Mouse (Mus musculus) intestine, embryonic 14.5 days (tissue): ENCODE measurements around the gene Snn. TPM values are rescaled to one million over a fixed set of nuclear protein-coding genes. Genes with fewer than 3 reads are reported as not detected.
A peak's percentile ranks its signal among the peaks of the same experiment; 100 is the strongest.

Experiments
- ATAC-seq: fragments of 200-750 bp; cut with Nextera tagmentation; replicated peaks from 2 replicates; pipeline ENCODE4 v1.8.0; 2017; ENCODE audit warnings: low read depth, moderate number of reproducible peaks, moderate TSS enrichment, moderate library complexity; ENCODE audit not compliant: low FRiP score, low TSS enrichment
- DNase-seq: peaks from one replicate; pipeline ENCODE4 v3.0.0-alpha.2; 2018; ENCODE audit warnings: low spot score
- H3K27ac ChIP-seq: fragments of 300-500 bp; sonication (generic); 2 replicates; pipeline ENCODE4 v1.5.1; 2014; ENCODE audit warnings: low read depth, mild to moderate bottlenecking, control low read depth
- H3K27me3 ChIP-seq: fragments of 300-500 bp; sonication (generic); replicated peaks from 2 replicates; pipeline ENCODE4 v1.6.1; 2014; ENCODE audit warnings: low read length, control low read depth; ENCODE audit not compliant: control insufficient read depth, insufficient read depth
- H3K36me3 ChIP-seq: fragments of 300-500 bp; sonication (generic); 2 replicates; pipeline ENCODE4 v1.6.1; 2014; ENCODE audit warnings: low read length, control low read depth; ENCODE audit not compliant: control insufficient read depth, insufficient read depth
- H3K4me1 ChIP-seq: fragments of 300-500 bp; sonication (generic); replicated peaks from 2 replicates; pipeline ENCODE4 v1.6.1; 2014; ENCODE audit warnings: low read length, control low read depth, mixed read lengths; ENCODE audit not compliant: control insufficient read depth, insufficient read depth
- H3K4me2 ChIP-seq: fragments of 300-500 bp; sonication (generic); 2 replicates; pipeline ENCODE4 v1.6.1; 2014; ENCODE audit warnings: low read length
- H3K4me3 ChIP-seq: fragments of 300-500 bp; sonication (generic); 2 replicates; pipeline ENCODE4 v1.5.1; 2014; ENCODE audit warnings: low read depth, low read length, control low read depth, mixed read lengths
- H3K9ac ChIP-seq: fragments of 300-500 bp; sonication (generic); 2 replicates; pipeline ENCODE4 v1.6.1; 2014; ENCODE audit warnings: mild to moderate bottlenecking, low read length
- H3K9me3 ChIP-seq: fragments of 300-500 bp; sonication (generic); 2 replicates; pipeline ENCODE4 v1.6.1; 2016; ENCODE audit warnings: low read length, control low read depth; ENCODE audit not compliant: control insufficient read depth
- WGBS: fragments of 180-500 bp; shearing (Covaris S2); extraction: QIAGEN DNeasy Blood & Tissue Kit; methylation state at CpG from one replicate; pipeline ENCODE4 v1.1.7; 2014; 5-methylcytosine and 5-hydroxymethylcytosine counted together
- polyA plus RNA-seq: library from polyadenylated mRNA; unstranded; fragments of >200 nt; fragmentation: Nextera tagmentation; extraction: Ambion mirVana; gene quantifications from 2 replicates; pipeline ENCODE4 v1.2.1, GENCODE M21; 2014

The Snn gene
- polyA plus RNA-seq, 1 experiment from 2014 or later = 33.7 TPM

- no peak overlapping the region for H3K4me2 ChIP-seq
- DNase-seq (peak; percentile 92), ATAC-seq (peak; percentile 57)
- no peaks in the 10 kb centered on the region for H3K4me1 ChIP-seq
- WGBS = 25% methylated on average over 15 of the region's 15 CpGs
- no peak overlapping the region for H3K4me3 ChIP-seq
- H3K27me3 ChIP-seq = no peaks in the 10 kb centered on the region
- no peaks in the 10 kb centered on the region for H3K36me3 ChIP-seq
- no peak overlapping the region for H3K9ac ChIP-seq
- no peaks in the 10 kb centered on the region for H3K9me3 ChIP-seq
- no peak overlapping the region for H3K27ac ChIP-seq
Measured at GRCm38 (mm10) chr16:11035790-11036431, 24.8 kb upstream of the Snn start.

GRCm38 (mm10) chr16:11040603-11041002, 20.1 kb upstream of the Snn start:
- Histone ChIP-seq H3K27ac (no peak overlapping the region), H3K4me3 (no peak overlapping the region), H3K9me3 (no peaks in the 10 kb centered on the region), H3K36me3 (no peaks in the 10 kb centered on the region), H3K27me3 (no peaks in the 10 kb centered on the region), H3K9ac (no peak overlapping the region), H3K4me1 (no peaks in the 10 kb centered on the region), H3K4me2 (no peak overlapping the region)
- 80% methylated on average over 2 of the region's 2 CpGs for WGBS
- DNase-seq (no peak), ATAC-seq (no peak)

GRCm38 (mm10) chr16:11043239-11043638, 17.5 kb upstream of the Snn start:
- no peaks in the 10 kb centered on the region for H3K9me3 ChIP-seq
- DNase-seq (no peak), ATAC-seq (no peak)
- H3K27ac ChIP-seq = no peak overlapping the region
- WGBS = 77% methylated on average over 5 of the region's 5 CpGs
- H3K9ac ChIP-seq = no peak overlapping the region
- H3K4me2 ChIP-seq = no peak overlapping the region
- H3K27me3 ChIP-seq = no peaks in the 10 kb centered on the region
- no peaks in the 10 kb centered on the region for H3K36me3 ChIP-seq
- H3K4me3 ChIP-seq = no peak overlapping the region
- no peaks in the 10 kb centered on the region for H3K4me1 ChIP-seq

DNA sequence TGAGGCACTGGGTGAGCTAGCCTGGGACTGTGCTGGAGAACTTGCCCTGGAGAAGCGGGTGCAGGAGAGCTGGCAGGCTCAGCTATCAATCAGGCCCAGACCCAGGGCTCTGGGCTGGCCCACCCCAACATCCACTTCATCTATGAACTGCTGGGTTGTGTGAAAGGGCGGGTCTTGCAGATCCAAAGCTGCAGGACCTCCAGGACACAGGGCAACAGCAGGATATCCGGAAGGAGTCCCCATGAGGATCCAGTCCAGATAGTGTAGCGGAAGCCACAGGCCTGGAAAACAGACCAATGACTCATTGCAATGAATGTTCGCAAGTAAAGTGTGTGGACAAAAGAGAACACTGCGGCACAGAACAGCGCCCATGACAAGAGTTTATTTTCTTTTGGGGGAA, 14.3 kb upstream of the Snn start:
- WGBS = 80% methylated on average over 7 of the region's 7 CpGs
- ATAC-seq (no peak), DNase-seq (no peak)
- no peaks in the 10 kb centered on the region for H3K9me3 ChIP-seq
- no peaks in the 10 kb centered on the region for H3K4me1 ChIP-seq
- no peak overlapping the region for H3K4me2 ChIP-seq
- H3K36me3 ChIP-seq = no peaks in the 10 kb centered on the region
- no peak overlapping the region for H3K9ac ChIP-seq
- no peaks in the 10 kb centered on the region for H3K27me3 ChIP-seq
- H3K27ac ChIP-seq = no peak overlapping the region
- H3K4me3 ChIP-seq = no peak overlapping the region

GRCm38 (mm10) chr16:11047130-11047529, 13.6 kb upstream of the Snn start:
- no peaks in the 10 kb centered on the region for H3K9me3 ChIP-seq
- no peak for ATAC-seq
- H3K4me2 ChIP-seq = no peak overlapping the region
- H3K4me3 ChIP-seq = no peak overlapping the region
- DNase-seq = no peak
- no peaks in the 10 kb centered on the region for H3K27me3 ChIP-seq
- no peak overlapping the region for H3K9ac ChIP-seq
- 82% methylated on average over 7 of the region's 7 CpGs for WGBS
- H3K36me3 ChIP-seq = no peaks in the 10 kb centered on the region
- H3K4me1 ChIP-seq = no peaks in the 10 kb centered on the region
- no peak overlapping the region for H3K27ac ChIP-seq

- no peak overlapping the region for H3K4me2 ChIP-seq
- no peaks in the 10 kb centered on the region for H3K27me3 ChIP-seq
- no peaks in the 10 kb centered on the region for H3K9me3 ChIP-seq
- no peaks in the 10 kb centered on the region for H3K4me1 ChIP-seq
- 85% methylated on average over 2 of the region's 2 CpGs for WGBS
- H3K27ac ChIP-seq = no peak overlapping the region
- H3K4me3 ChIP-seq = no peak overlapping the region
- no peak overlapping the region for H3K9ac ChIP-seq
- DNase-seq (no peak), ATAC-seq (no peak)
- H3K36me3 ChIP-seq = no peaks in the 10 kb centered on the region
Measured at GRCm38 (mm10) chr16:11050226-11050625, 10.5 kb upstream of the Snn start.

GRCm38 (mm10) chr16:11051134-11051533, 9.6 kb upstream of the Snn start:
- WGBS = 88% methylated on average over 11 of the region's 11 CpGs
- H3K27ac ChIP-seq = no peak overlapping the region
- no peaks in the 10 kb centered on the region for H3K9me3 ChIP-seq
- H3K4me2 ChIP-seq = no peak overlapping the region
- H3K27me3 ChIP-seq = no peaks in the 10 kb centered on the region
- no peaks in the 10 kb centered on the region for H3K36me3 ChIP-seq
- no peak overlapping the region for H3K4me3 ChIP-seq
- H3K9ac ChIP-seq = no peak overlapping the region
- no peaks in the 10 kb centered on the region for H3K4me1 ChIP-seq
- DNase-seq (no peak), ATAC-seq (no peak)

GRCm38 (mm10) chr16:11054409-11054808, 6.3 kb upstream of the Snn start:
- H3K9ac ChIP-seq = no peak overlapping the region
- no peaks in the 10 kb centered on the region for H3K36me3 ChIP-seq
- H3K27me3 ChIP-seq = no peaks in the 10 kb centered on the region
- no peak overlapping the region for H3K4me3 ChIP-seq
- ATAC-seq (no peak), DNase-seq (no peak)
- H3K27ac ChIP-seq = no peak overlapping the region
- no peak overlapping the region for H3K4me2 ChIP-seq
- no peaks in the 10 kb centered on the region for H3K4me1 ChIP-seq
- WGBS = 60% methylated on average over 6 of the region's 6 CpGs
- H3K9me3 ChIP-seq = no peaks in the 10 kb centered on the region

GRCm38 (mm10) chr16:11054871-11055270, 5.9 kb upstream of the Snn start:
- WGBS = 83% methylated on average over 6 of the region's 6 CpGs
- Histone ChIP-seq H3K4me3 (no peak overlapping the region), H3K27me3 (no peaks in the 10 kb centered on the region), H3K9ac (no peak overlapping the region), H3K4me2 (no peak overlapping the region), H3K4me1 (no peaks in the 10 kb centered on the region), H3K27ac (no peak overlapping the region), H3K36me3 (no peaks in the 10 kb centered on the region), H3K9me3 (no peaks in the 10 kb centered on the region)
- DNase-seq = no peak
- ATAC-seq = no peak
